Mouse (Mus musculus): ENCODE results near the gene Taar7a. TPM values are rescaled to one million over a fixed set of nuclear protein-coding genes. Genes with fewer than 3 reads are reported as not detected.

Taar7a gene
- polyA plus RNA-seq (2014; fragmentation: Nextera tagmentation; extraction: Ambion mirVana), result not detected in 2 replicates

GRCm38 (mm10) chr10:23993381-23993780 lies at the start of gene Taar7a:
Gene Taar7a, minus strand, starts transcription at chr10:23993481.
- Histone ChIP-seq H3K4me3 (ENCODE audit: low read depth, low read length) (no peak within 1 kb of the TSS), H3K27ac (ENCODE audit: low read depth, low read length) (no peak within 1 kb of the TSS), H3K4me2 (ENCODE audit: low read depth, low read length, severe bottlenecking) (no peak within 1 kb of the TSS), H3K4me1 (replicated peaks; ENCODE audit: control insufficient read depth, insufficient read depth, low read length) (no peaks in the 10 kb centered on the region), H3K9ac (ENCODE audit: low read length) (no peak within 1 kb of the TSS), H3K9me3 (ENCODE audit: control insufficient read depth, low read length) (no peaks in the 10 kb centered on the region), H3K27me3 (ENCODE audit: control insufficient read depth, insufficient read depth, low read length) (no peaks in the 10 kb centered on the region), H3K36me3 (ENCODE audit: control insufficient read depth, insufficient read depth, low read length) (no peaks in the 10 kb centered on the region)
- no peak for DNase-seq (ENCODE audit: low spot score)
- WGBS, result 90% methylated on average over 3 of the region's 3 CpGs
- no peak for ATAC-seq (replicated peaks; ENCODE audit: low FRiP score)

- DNase-seq (ENCODE audit: low spot score) (no peak), ATAC-seq (replicated peaks; ENCODE audit: low FRiP score) (no peak)
Measured at GRCm38 (mm10) chr10:24040120-24040869, 47.0 kb upstream of the Taar7a start.

GRCm38 (mm10) chr10:24037314-24037713 lies 44.0 kb upstream of the Taar7a start, which contains the start of gene Taar7e:
Gene Taar7e, plus strand, starts transcription at chr10:24037614.
- Histone ChIP-seq H3K27ac (ENCODE audit: low read depth, low read length) (no peak within 1 kb of the TSS), H3K4me3 (ENCODE audit: low read depth, low read length) (no peak within 1 kb of the TSS), H3K9ac (ENCODE audit: low read length) (no peak within 1 kb of the TSS), H3K4me1 (replicated peaks; ENCODE audit: control insufficient read depth, insufficient read depth, low read length) (no peaks in the 10 kb centered on the region), H3K27me3 (ENCODE audit: control insufficient read depth, insufficient read depth, low read length) (no peaks in the 10 kb centered on the region), H3K36me3 (ENCODE audit: control insufficient read depth, insufficient read depth, low read length) (no peaks in the 10 kb centered on the region), H3K9me3 (ENCODE audit: control insufficient read depth, low read length) (no peaks in the 10 kb centered on the region), H3K4me2 (ENCODE audit: low read depth, low read length, severe bottlenecking) (no peak within 1 kb of the TSS)
- DNase-seq (ENCODE audit: low spot score), result no peak
- ATAC-seq (replicated peaks; ENCODE audit: low FRiP score), result no peak
- WGBS, result 90% methylated on average over 2 of the region's 2 CpGs

More at GRCm38 (mm10) chr10:24040120-24040869, 47.0 kb upstream of the Taar7a start:
- Histone ChIP-seq H3K4me2 (ENCODE audit: low read depth, low read length, severe bottlenecking) (no peak overlapping the region), H3K9ac (ENCODE audit: low read length) (no peak overlapping the region), H3K9me3 (ENCODE audit: control insufficient read depth, low read length) (no peaks in the 10 kb centered on the region), H3K4me3 (ENCODE audit: low read depth, low read length) (no peak overlapping the region), H3K4me1 (replicated peaks; ENCODE audit: control insufficient read depth, insufficient read depth, low read length) (no peaks in the 10 kb centered on the region), H3K36me3 (ENCODE audit: control insufficient read depth, insufficient read depth, low read length) (no peaks in the 10 kb centered on the region), H3K27ac (ENCODE audit: low read depth, low read length) (no peak overlapping the region), H3K27me3 (ENCODE audit: control insufficient read depth, insufficient read depth, low read length) (no peaks in the 10 kb centered on the region)
- 74% methylated on average over 2 of the region's 2 CpGs for WGBS

GRCm38 (mm10) chr10:24031347-24031746 lies 38.1 kb upstream of the Taar7a start:
- Histone ChIP-seq H3K4me2 (ENCODE audit: low read depth, low read length, severe bottlenecking) (no peak overlapping the region), H3K9me3 (ENCODE audit: control insufficient read depth, low read length) (no peaks in the 10 kb centered on the region), H3K9ac (ENCODE audit: low read length) (no peak overlapping the region), H3K27ac (ENCODE audit: low read depth, low read length) (no peak overlapping the region), H3K27me3 (ENCODE audit: control insufficient read depth, insufficient read depth, low read length) (no peaks in the 10 kb centered on the region), H3K36me3 (ENCODE audit: control insufficient read depth, insufficient read depth, low read length) (no peaks in the 10 kb centered on the region), H3K4me1 (replicated peaks; ENCODE audit: control insufficient read depth, insufficient read depth, low read length) (no peaks in the 10 kb centered on the region), H3K4me3 (ENCODE audit: low read depth, low read length) (no peak overlapping the region)
- no peak for DNase-seq (ENCODE audit: low spot score)
- ATAC-seq (replicated peaks; ENCODE audit: low FRiP score), result no peak

- no peak for DNase-seq (ENCODE audit: low spot score)
- no peaks in the 10 kb centered on the region for H3K27me3 ChIP-seq (ENCODE audit: control insufficient read depth, insufficient read depth, low read length)
- no peak for ATAC-seq (replicated peaks; ENCODE audit: low FRiP score)
- no peak within 1 kb of the TSS for H3K4me3 ChIP-seq (ENCODE audit: low read depth, low read length)
- no peaks in the 10 kb centered on the region for H3K4me1 ChIP-seq (replicated peaks; ENCODE audit: control insufficient read depth, insufficient read depth, low read length)
- no peaks in the 10 kb centered on the region for H3K9me3 ChIP-seq (ENCODE audit: control insufficient read depth, low read length)
- no peak within 1 kb of the TSS for H3K9ac ChIP-seq (ENCODE audit: low read length)
- no peaks in the 10 kb centered on the region for H3K36me3 ChIP-seq (ENCODE audit: control insufficient read depth, insufficient read depth, low read length)
- H3K4me2 ChIP-seq (ENCODE audit: low read depth, low read length, severe bottlenecking), result no peak within 1 kb of the TSS
- no peak within 1 kb of the TSS for H3K27ac ChIP-seq (ENCODE audit: low read depth, low read length)
Measured at GRCm38 (mm10) chr10:24026922-24027321, 33.6 kb upstream of the Taar7a start, which contains the start of gene Taar7d. Gene Taar7d, plus strand, starts transcription at chr10:24027222.

GRCm38 (mm10) chr10:24008143-24008542 lies 14.9 kb upstream of the Taar7a start:
- no peaks in the 10 kb centered on the region for H3K4me1 ChIP-seq (replicated peaks; ENCODE audit: control insufficient read depth, insufficient read depth, low read length)
- no peak overlapping the region for H3K4me3 ChIP-seq (ENCODE audit: low read depth, low read length)
- H3K27me3 ChIP-seq (ENCODE audit: control insufficient read depth, insufficient read depth, low read length), result no peaks in the 10 kb centered on the region
- no peak overlapping the region for H3K4me2 ChIP-seq (ENCODE audit: low read depth, low read length, severe bottlenecking)
- ATAC-seq (replicated peaks; ENCODE audit: low FRiP score) (no peak), DNase-seq (ENCODE audit: low spot score) (no peak)
- H3K36me3 ChIP-seq (ENCODE audit: control insufficient read depth, insufficient read depth, low read length), result no peaks in the 10 kb centered on the region
- no peaks in the 10 kb centered on the region for H3K9me3 ChIP-seq (ENCODE audit: control insufficient read depth, low read length)
- 97% methylated on average over 1 of the region's 1 CpGs for WGBS
- H3K9ac ChIP-seq (ENCODE audit: low read length), result no peak overlapping the region
- H3K27ac ChIP-seq (ENCODE audit: low read depth, low read length), result no peak overlapping the region

GRCm38 (mm10) chr10:24007034-24007433 lies 13.8 kb upstream of the Taar7a start:
- no peaks in the 10 kb centered on the region for H3K36me3 ChIP-seq (ENCODE audit: control insufficient read depth, insufficient read depth, low read length)
- DNase-seq (ENCODE audit: low spot score) (no peak), ATAC-seq (replicated peaks; ENCODE audit: low FRiP score) (no peak)
- H3K4me3 ChIP-seq (ENCODE audit: low read depth, low read length), result no peak overlapping the region
- no peak overlapping the region for H3K27ac ChIP-seq (ENCODE audit: low read depth, low read length)
- H3K27me3 ChIP-seq (ENCODE audit: control insufficient read depth, insufficient read depth, low read length), result no peaks in the 10 kb centered on the region
- no peak overlapping the region for H3K9ac ChIP-seq (ENCODE audit: low read length)
- no peaks in the 10 kb centered on the region for H3K4me1 ChIP-seq (replicated peaks; ENCODE audit: control insufficient read depth, insufficient read depth, low read length)
- H3K4me2 ChIP-seq (ENCODE audit: low read depth, low read length, severe bottlenecking), result no peak overlapping the region
- WGBS, result 79% methylated on average over 2 of the region's 2 CpGs
- no peaks in the 10 kb centered on the region for H3K9me3 ChIP-seq (ENCODE audit: control insufficient read depth, low read length)

- Histone ChIP-seq H3K9me3 (ENCODE audit: control insufficient read depth, low read length) (no peaks in the 10 kb centered on the region), H3K9ac (ENCODE audit: low read length) (no peak overlapping the region), H3K27me3 (ENCODE audit: control insufficient read depth, insufficient read depth, low read length) (no peaks in the 10 kb centered on the region), H3K36me3 (ENCODE audit: control insufficient read depth, insufficient read depth, low read length) (no peaks in the 10 kb centered on the region), H3K4me3 (ENCODE audit: low read depth, low read length) (no peak overlapping the region), H3K27ac (ENCODE audit: low read depth, low read length) (no peak overlapping the region), H3K4me1 (replicated peaks; ENCODE audit: control insufficient read depth, insufficient read depth, low read length) (no peaks in the 10 kb centered on the region), H3K4me2 (ENCODE audit: low read depth, low read length, severe bottlenecking) (no peak overlapping the region)
- 87% methylated on average over 1 of the region's 1 CpGs for WGBS
- ATAC-seq (replicated peaks; ENCODE audit: low FRiP score) (no peak), DNase-seq (ENCODE audit: low spot score) (no peak)
Measured at GRCm38 (mm10) chr10:24006442-24006841, 13.2 kb upstream of the Taar7a start.

- no peaks in the 10 kb centered on the region for H3K27me3 ChIP-seq (ENCODE audit: control insufficient read depth, insufficient read depth, low read length)
- DNase-seq (ENCODE audit: low spot score) (no peak), ATAC-seq (replicated peaks; ENCODE audit: low FRiP score) (no peak)
- no peak within 1 kb of the TSS for H3K27ac ChIP-seq (ENCODE audit: low read depth, low read length)
- H3K9ac ChIP-seq (ENCODE audit: low read length), result no peak within 1 kb of the TSS
- 93% methylated on average over 1 of the region's 1 CpGs for WGBS
- no peak within 1 kb of the TSS for H3K4me2 ChIP-seq (ENCODE audit: low read depth, low read length, severe bottlenecking)
- no peak within 1 kb of the TSS for H3K4me3 ChIP-seq (ENCODE audit: low read depth, low read length)
- no peaks in the 10 kb centered on the region for H3K9me3 ChIP-seq (ENCODE audit: control insufficient read depth, low read length)
- H3K36me3 ChIP-seq (ENCODE audit: control insufficient read depth, insufficient read depth, low read length), result no peaks in the 10 kb centered on the region
- no peaks in the 10 kb centered on the region for H3K4me1 ChIP-seq (replicated peaks; ENCODE audit: control insufficient read depth, insufficient read depth, low read length)
Measured at GRCm38 (mm10) chr10:23999639-24000038, 6.4 kb upstream of the Taar7a start, which contains the start of gene Taar7b. Gene Taar7b, plus strand, starts transcription at chr10:23999939.
